Mouse (Mus musculus) forebrain, embryonic 11.5 days (tissue): ENCODE data around the gene 4931440F15Rik. TPM values are rescaled to one million over a fixed set of nuclear protein-coding genes. Genes with fewer than 3 reads are reported as not detected.

Experiments used
- ATAC-seq: fragments of 200-750 bp; cut with Nextera tagmentation; replicated peaks from 2 replicates; pipeline ENCODE4 v1.8.0; 2017; ENCODE audit warnings: moderate TSS enrichment; ENCODE audit not compliant: low FRiP score
- DNase-seq: peaks from one replicate; pipeline ENCODE4 v3.0.0-alpha.2; 2017; ENCODE audit warnings: low spot score
- H3K27ac ChIP-seq: fragments of 300-500 bp; sonication (generic); 2 replicates; pipeline ENCODE4 v1.5.1; 2014; ENCODE audit warnings: low read depth, low read length
- H3K27me3 ChIP-seq: fragments of 300-500 bp; sonication (generic); 2 replicates; pipeline ENCODE4 v1.6.1; 2014; ENCODE audit warnings: mild to moderate bottlenecking, low read length, mixed read lengths; ENCODE audit not compliant: control insufficient read depth, insufficient read depth
- H3K36me3 ChIP-seq: fragments of 300-500 bp; sonication (generic); 2 replicates; pipeline ENCODE4 v1.6.1; 2014; ENCODE audit warnings: mild to moderate bottlenecking, low read length, moderate library complexity, mixed read lengths; ENCODE audit not compliant: control insufficient read depth, insufficient read depth
- H3K4me1 ChIP-seq: fragments of 300-500 bp; sonication (generic); replicated peaks from 2 replicates; pipeline ENCODE4 v1.6.1; 2014; ENCODE audit warnings: low read length, mixed read lengths; ENCODE audit not compliant: control insufficient read depth, insufficient read depth
- H3K4me2 ChIP-seq: fragments of 300-500 bp; sonication (generic); 2 replicates; pipeline ENCODE4 v1.6.1; 2014; ENCODE audit warnings: low read depth, mild to moderate bottlenecking, low read length, moderate library complexity, mixed read lengths; ENCODE audit not compliant: severe bottlenecking
- H3K4me3 ChIP-seq: fragments of 300-500 bp; sonication (generic); 2 replicates; pipeline ENCODE4 v1.5.1; 2014; ENCODE audit warnings: low read depth, low read length
- H3K9ac ChIP-seq: fragments of 300-500 bp; sonication (generic); 2 replicates; pipeline ENCODE4 v1.6.1; 2014; ENCODE audit warnings: low read length
- H3K9me3 ChIP-seq: fragments of 300-500 bp; sonication (generic); 2 replicates; pipeline ENCODE4 v1.6.1; 2016; ENCODE audit warnings: low read length, mixed read lengths; ENCODE audit not compliant: control insufficient read depth
- WGBS: fragments of 180-500 bp; shearing (Covaris S2); extraction: QIAGEN DNeasy Blood & Tissue Kit; methylation state at CpG from one replicate; pipeline ENCODE4 v1.1.7; 2014; 5-methylcytosine and 5-hydroxymethylcytosine counted together
- polyA plus RNA-seq: library from polyadenylated mRNA; unstranded; fragments of >200 nt; fragmentation: Nextera tagmentation; extraction: Ambion mirVana; gene quantifications from 2 replicates; pipeline ENCODE4 v1.2.1, GENCODE M21; 2014

The 4931440F15Rik gene
- polyA plus RNA-seq, 1 experiment from 2014 or later: 0.13 TPM

DNA sequence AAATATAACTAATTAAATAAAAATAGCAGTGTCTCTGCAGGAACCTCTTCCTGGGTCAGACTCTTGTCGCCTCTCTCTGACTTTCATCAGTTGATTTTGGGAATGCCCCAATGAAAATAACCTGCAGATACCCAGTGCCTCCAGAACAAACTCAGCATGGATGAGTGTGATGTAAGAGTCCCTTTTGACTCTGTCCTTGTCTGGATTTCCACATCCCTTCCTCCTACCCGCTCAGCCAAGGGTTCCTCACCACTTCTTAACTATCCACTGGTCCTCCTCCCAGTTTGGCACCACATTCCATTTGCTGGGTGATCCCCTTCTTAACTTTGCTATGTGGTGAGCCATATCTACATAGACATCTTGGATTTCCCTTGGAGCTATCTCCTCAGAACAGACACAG is 34.7 kb downstream of the 4931440F15Rik start:
- 0 out of 2 replicates have a peak, but pooled peaks cover 3% of the 10 kb centered on the region for H3K4me1 ChIP-seq
- H3K9me3 ChIP-seq: no peaks in the 10 kb centered on the region
- H3K36me3 ChIP-seq: no peaks in the 10 kb centered on the region
- DNase-seq: no peak
- ATAC-seq: no peak
- H3K27ac ChIP-seq: no peak overlapping the region
- 92% methylated on average over 2 of the region's 2 CpGs for WGBS
- H3K4me3 ChIP-seq: no peak overlapping the region
- H3K9ac ChIP-seq: no peak overlapping the region
- no peaks in the 10 kb centered on the region for H3K27me3 ChIP-seq
- H3K4me2 ChIP-seq: no peak overlapping the region

GRCm38 (mm10) chr11:29788921-29789638 is 36.4 kb downstream of the 4931440F15Rik start:
- Histone ChIP-seq H3K4me2 (no peak overlapping the region), H3K9me3 (no peaks in the 10 kb centered on the region), H3K9ac (no peak overlapping the region), H3K4me3 (no peak overlapping the region), H3K36me3 (no peaks in the 10 kb centered on the region), H3K27me3 (no peaks in the 10 kb centered on the region), H3K4me1 (0 out of 2 replicates have a peak, but pooled peaks cover 3% of the 10 kb centered on the region), H3K27ac (no peak overlapping the region)
- WGBS: 83% methylated on average over 6 of the region's 6 CpGs
- ATAC-seq (no peak), DNase-seq (no peak)

DNA sequence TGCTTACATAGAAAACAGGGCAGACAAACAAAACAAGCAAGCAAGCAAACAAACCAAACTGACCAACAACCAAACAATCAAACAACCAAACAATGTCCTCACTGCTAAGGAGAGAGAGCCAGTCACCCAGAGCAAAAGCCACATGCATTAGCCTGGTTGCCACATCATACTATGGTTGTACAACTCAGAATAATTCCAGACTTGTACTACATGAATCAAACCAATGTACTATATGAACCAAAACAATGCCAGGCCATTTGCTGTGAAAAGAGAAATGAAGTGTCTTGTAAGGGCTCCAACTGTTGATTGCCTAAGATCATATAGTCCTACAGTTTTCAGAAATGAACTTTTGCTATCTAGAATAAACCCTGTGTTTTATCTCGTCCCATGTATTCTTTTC is 37.0 kb downstream of the 4931440F15Rik start:
- H3K4me1 ChIP-seq: 0 out of 2 replicates have a peak, but pooled peaks cover 3% of the 10 kb centered on the region
- H3K9me3 ChIP-seq: no peaks in the 10 kb centered on the region
- no peaks in the 10 kb centered on the region for H3K27me3 ChIP-seq
- no peak overlapping the region for H3K4me3 ChIP-seq
- ATAC-seq (no peak), DNase-seq (no peak)
- H3K36me3 ChIP-seq: no peaks in the 10 kb centered on the region
- WGBS: 62% methylated on average over 1 of the region's 1 CpGs
- no peak overlapping the region for H3K4me2 ChIP-seq
- no peak overlapping the region for H3K9ac ChIP-seq
- no peak overlapping the region for H3K27ac ChIP-seq

GRCm38 (mm10) chr11:29787473-29787872 is 38.0 kb downstream of the 4931440F15Rik start:
- H3K36me3 ChIP-seq: no peaks in the 10 kb centered on the region
- H3K27me3 ChIP-seq: no peaks in the 10 kb centered on the region
- H3K9ac ChIP-seq: no peak overlapping the region
- no peaks in the 10 kb centered on the region for H3K9me3 ChIP-seq
- H3K4me3 ChIP-seq: no peak overlapping the region
- 25% methylated on average over 5 of the region's 5 CpGs for WGBS
- 0 out of 2 replicates have a peak, but pooled peaks cover 3% of the 10 kb centered on the region for H3K4me1 ChIP-seq
- DNase-seq (no peak), ATAC-seq (no peak)
- no peak overlapping the region for H3K4me2 ChIP-seq
- no peak overlapping the region for H3K27ac ChIP-seq

DNA sequence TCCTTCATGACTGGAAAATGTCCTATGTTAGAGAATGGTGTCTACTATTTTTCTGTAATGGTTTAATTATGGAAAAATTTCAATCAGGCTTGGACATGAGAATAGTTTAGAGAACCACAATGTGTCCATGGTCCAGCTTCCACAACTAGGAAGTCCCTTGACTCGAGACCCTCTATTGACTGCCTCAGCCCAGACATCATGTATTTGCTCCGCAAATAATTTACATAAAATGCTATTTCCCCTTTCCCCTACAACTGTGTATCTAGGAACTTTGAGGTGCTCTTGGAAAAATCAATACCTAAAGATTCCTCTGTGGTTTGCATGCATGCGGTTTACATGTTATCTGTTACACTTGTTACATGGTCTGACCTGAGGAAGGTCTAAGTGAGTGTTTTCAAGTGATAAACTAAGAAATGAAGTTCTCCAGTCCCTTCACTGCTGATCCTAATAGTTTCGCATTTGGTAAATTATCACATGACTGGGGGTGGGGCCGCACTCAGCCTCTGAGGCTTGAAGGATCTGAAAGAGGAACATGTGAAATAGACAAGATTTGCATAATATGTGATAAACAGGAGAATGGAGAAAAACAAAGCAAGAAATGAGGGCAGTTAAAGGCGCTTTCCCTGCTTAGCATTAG is 38.8 kb downstream of the 4931440F15Rik start:
- 89% methylated on average over 6 of the region's 6 CpGs for WGBS
- no peak overlapping the region for H3K27ac ChIP-seq
- no peak overlapping the region for H3K4me2 ChIP-seq
- H3K27me3 ChIP-seq: no peaks in the 10 kb centered on the region
- no peaks in the 10 kb centered on the region for H3K9me3 ChIP-seq
- no peaks in the 10 kb centered on the region for H3K36me3 ChIP-seq
- ATAC-seq (no peak), DNase-seq (no peak)
- 0 out of 2 replicates have a peak, but pooled peaks cover 3% of the 10 kb centered on the region for H3K4me1 ChIP-seq
- H3K4me3 ChIP-seq: no peak overlapping the region
- H3K9ac ChIP-seq: no peak overlapping the region

GRCm38 (mm10) chr11:29779409-29780026 is 46.0 kb downstream of the 4931440F15Rik start:
- Histone ChIP-seq H3K27ac (no peak overlapping the region), H3K4me1 (no peaks in the 10 kb centered on the region), H3K9ac (no peak overlapping the region), H3K4me3 (no peak overlapping the region), H3K36me3 (no peaks in the 10 kb centered on the region), H3K9me3 (no peaks in the 10 kb centered on the region), H3K27me3 (no peaks in the 10 kb centered on the region), H3K4me2 (no peak overlapping the region)
- DNase-seq (no peak), ATAC-seq (no peak)
- WGBS: 31% methylated on average over 2 of the region's 2 CpGs

GRCm38 (mm10) chr11:29778936-29779335 is 46.5 kb downstream of the 4931440F15Rik start:
- H3K36me3 ChIP-seq: no peaks in the 10 kb centered on the region
- no peak for DNase-seq
- no peaks in the 10 kb centered on the region for H3K27me3 ChIP-seq
- H3K27ac ChIP-seq: no peak overlapping the region
- WGBS: 59% methylated on average over 3 of the region's 3 CpGs
- H3K4me3 ChIP-seq: no peak overlapping the region
- no peak overlapping the region for H3K4me2 ChIP-seq
- H3K4me1 ChIP-seq: no peaks in the 10 kb centered on the region
- H3K9me3 ChIP-seq: no peaks in the 10 kb centered on the region
- H3K9ac ChIP-seq: no peak overlapping the region
- no peak for ATAC-seq

DNA sequence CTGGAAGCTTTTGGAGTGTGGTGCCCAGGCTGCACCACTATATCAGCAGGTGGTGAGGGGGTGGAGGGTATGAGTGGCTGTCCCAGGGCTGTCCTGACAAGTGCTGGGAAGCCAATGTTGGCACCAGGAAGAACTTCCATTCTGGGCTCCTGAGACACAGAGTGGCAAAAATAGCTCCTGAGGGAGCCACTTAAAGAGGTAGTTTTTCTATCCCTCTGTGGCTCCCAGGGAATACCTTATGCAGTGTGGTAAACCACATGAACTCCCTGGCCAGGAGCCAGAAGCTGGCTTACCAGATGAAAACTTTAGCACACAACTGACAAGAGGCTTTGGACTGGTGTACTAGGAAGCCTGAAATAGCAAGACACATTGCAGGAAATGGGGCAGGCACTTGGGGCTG is 47.5 kb downstream of the 4931440F15Rik start:
- H3K36me3 ChIP-seq: no peaks in the 10 kb centered on the region
- H3K27ac ChIP-seq: no peak overlapping the region
- H3K9me3 ChIP-seq: no peaks in the 10 kb centered on the region
- DNase-seq (no peak), ATAC-seq (no peak)
- no peak overlapping the region for H3K4me3 ChIP-seq
- no peak overlapping the region for H3K4me2 ChIP-seq
- no peak overlapping the region for H3K9ac ChIP-seq
- no peaks in the 10 kb centered on the region for H3K27me3 ChIP-seq
- H3K4me1 ChIP-seq: no peaks in the 10 kb centered on the region
